ENCODE assay signal across 8 mouse cellular contexts in genomic region chr7:80882830-80883505, GRCm38 (mm10). TPM values are rescaled to one million over a fixed set of nuclear protein-coding genes. Genes with fewer than 3 reads are reported as not detected.
DNase-seq lines count a peak whose midpoint lies in the region; ATAC-seq lines count a peak whose summit lies in the region.

No protein-coding gene starts in this region.

- peaks cover 9% of the 10 kb centered on the region for H3K4me1 ChIP-seq in kidney, embryonic 15.5 days

- peak; percentile 65 for DNase-seq in adrenal gland, postnatal 14 days
- DNase-seq in adrenal gland, adult 18-20 months (ENCODE audit: low spot score in 2 of 2) = no peak
- peak; percentile 57 to 59 for DNase-seq in cerebellum, postnatal 36 days
- peak; percentile 42 to 46 for DNase-seq in heart, adult 9 months (ENCODE audit: low spot score in 2 of 2)
- DNase-seq in liver = peak; percentile 73
- DNase-seq in splenic B cell, adult 2 months (ENCODE audit: low read depth, low spot score) = peak; percentile 94

- H3K4me2 ChIP-seq in kidney, embryonic 15.5 days = peak overlapping the region; percentile 50

- no peak overlapping the region for H3K9ac ChIP-seq in kidney, embryonic 15.5 days

- WGBS in kidney, embryonic 15.5 days = 21% methylated on average over 14 of the region's 14 CpGs

- ATAC-seq in kidney, embryonic 15.5 days (replicated peaks; ENCODE audit: low FRiP score) = peak; percentile 88
- ATAC-seq in monocyte, adult 5-6 weeks (replicated peaks; ENCODE audit: insufficient number of reproducible peaks, low FRiP score, low TSS enrichment, poor library complexity, severe bottlenecking) = peak; percentile 89

- peak overlapping the region; percentile 21 for H3K4me3 ChIP-seq in kidney, embryonic 15.5 days (replicated peaks)

- H3K27me3 ChIP-seq in kidney, embryonic 15.5 days = no peaks in the 10 kb centered on the region
- no peaks in the 10 kb centered on the region for H3K27me3 ChIP-seq in splenic B cell, adult 2 months (ENCODE audit: control insufficient read depth, insufficient read depth, low read length, poor library complexity, severe bottlenecking)

- no peak overlapping the region for H3K27ac ChIP-seq in kidney, embryonic 15.5 days

- H3K9me3 ChIP-seq in kidney, embryonic 15.5 days (replicated peaks) = no peaks in the 10 kb centered on the region

- H3K36me3 ChIP-seq in kidney, embryonic 15.5 days = peaks cover 5% of the 10 kb centered on the region
- no peaks in the 10 kb centered on the region for H3K36me3 ChIP-seq in splenic B cell, adult 2 months (ENCODE audit: control insufficient read depth, insufficient read depth, low read length, poor library complexity, severe bottlenecking)

RNA-seq across cellular contexts. Expression of gene Wdr73, which starts 18.1 kb away (rescaled TPM):
- 21.0 and 24.9 TPM in 2 replicates for total RNA-seq in adrenal gland, postnatal 14 days (2021)
- total RNA-seq in adrenal gland, adult 18-20 months (2021) = 10 to 100 TPM; 12.6 to 15.6 TPM
- polyA plus RNA-seq in kidney, embryonic 15.5 days (2015; fragmentation: Nextera tagmentation; extraction: Ambion mirVana) = 36.7 and 37.5 TPM in 2 replicates
- 6.9 to 25.2 TPM (median 10.8 TPM) in 3 replicates for total RNA-seq in monocyte, adult 5-6 weeks (2017)

RNA-seq across cellular contexts. Expression of gene Nmb, which starts 21.9 kb away (rescaled TPM):
- 3.6 and 5.9 TPM in 2 replicates for total RNA-seq in adrenal gland, postnatal 14 days (2021)
- total RNA-seq in adrenal gland, adult 18-20 months (2021) = 1 to 10 TPM; 2.6 to 3.3 TPM
- polyA plus RNA-seq in kidney, embryonic 15.5 days (2015; fragmentation: Nextera tagmentation; extraction: Ambion mirVana) = 8.2 and 10.0 TPM in 2 replicates
- total RNA-seq in monocyte, adult 5-6 weeks (2017) = 1.6 to 7.3 TPM (median 3.1 TPM) in 3 replicates

RNA-seq across cellular contexts. Expression of gene Zscan2, which starts 22.2 kb away (rescaled TPM):
- 4.9 and 8.3 TPM in 2 replicates for total RNA-seq in adrenal gland, postnatal 14 days (2021)
- total RNA-seq in adrenal gland, adult 18-20 months (2021) = 1 to 10 TPM; 4.7 to 5.3 TPM
- polyA plus RNA-seq in kidney, embryonic 15.5 days (2015; fragmentation: Nextera tagmentation; extraction: Ambion mirVana) = 2.8 and 2.9 TPM in 2 replicates
- total RNA-seq in monocyte, adult 5-6 weeks (2017) = 6.9 to 12.1 TPM (median 9.2 TPM) in 3 replicates

RNA-seq across cellular contexts. Expression of gene Iqgap1, which starts 57.2 kb away (rescaled TPM):
- 70.0 and 95.3 TPM in 2 replicates for total RNA-seq in adrenal gland, postnatal 14 days (2021)
- 10 to 100 TPM; 73.6 to 79.1 TPM for total RNA-seq in adrenal gland, adult 18-20 months (2021)
- polyA plus RNA-seq in kidney, embryonic 15.5 days (2015; fragmentation: Nextera tagmentation; extraction: Ambion mirVana) = 95.2 and 95.3 TPM in 2 replicates
- total RNA-seq in monocyte, adult 5-6 weeks (2017) = 598 to 656 TPM (median 610 TPM) in 3 replicates

Comparison
In these comparisons a context has a peak if more than half of its experiments do, and no peak if none do; other contexts are left out.
1. DNase-seq: peak in adrenal gland, postnatal 14 days (single experiment), cerebellum, postnatal 36 days (2 of 2), heart, adult 9 months (2 of 2), liver (single experiment) and splenic B cell, adult 2 months (single experiment); none in adrenal gland, adult 18-20 months (0 of 2).